Mouse (Mus musculus) hindbrain, embryonic 15.5 days (tissue): ENCODE measurements at regions not wholly inside any gene's neighbourhood (a gene's known extent, or its start where the extent isn't known, plus 50 kb on each side); places are given as distances from the start of the nearest gene placed in this dataset.

ENCODE experiments used
- ATAC-seq: fragments of 200-750 bp; cut with Nextera tagmentation; 2 replicates; pipeline ENCODE4 v1.8.0; 2017; ENCODE audit warnings: low read depth, moderate number of reproducible peaks, moderate TSS enrichment; ENCODE audit not compliant: low FRiP score
- H3K27ac ChIP-seq: fragments of 300-500 bp; sonication (generic); replicated peaks from 2 replicates; pipeline ENCODE4 v1.5.1; 2015; ENCODE audit warnings: mild to moderate bottlenecking, inconsistent platforms
- H3K27me3 ChIP-seq: fragments of 300-500 bp; sonication (generic); 2 replicates; pipeline ENCODE4 v1.6.1; 2015; ENCODE audit warnings: control low read depth, inconsistent platforms
- H3K36me3 ChIP-seq: fragments of 300-500 bp; sonication (generic); 2 replicates; pipeline ENCODE4 v1.6.1; 2015; ENCODE audit warnings: control low read depth, inconsistent platforms
- H3K4me1 ChIP-seq: fragments of 300-500 bp; sonication (generic); replicated peaks from 2 replicates; pipeline ENCODE4 v1.6.1; 2015; ENCODE audit warnings: control low read depth, inconsistent platforms
- H3K4me2 ChIP-seq: fragments of 300-500 bp; sonication (generic); 2 replicates; pipeline ENCODE4 v1.6.1; 2015; ENCODE audit warnings: moderate library complexity, mild to moderate bottlenecking, inconsistent platforms
- H3K4me3 ChIP-seq: fragments of 300-500 bp; sonication (generic); 2 replicates; pipeline ENCODE4 v1.5.1; 2015; ENCODE audit warnings: mild to moderate bottlenecking, inconsistent platforms
- H3K9ac ChIP-seq: fragments of 300-500 bp; sonication (generic); 2 replicates; pipeline ENCODE4 v1.6.1; 2015; ENCODE audit warnings: inconsistent platforms
- H3K9me3 ChIP-seq: fragments of 300-500 bp; sonication (generic); 2 replicates; pipeline ENCODE4 v1.6.1; 2016; ENCODE audit warnings: control low read depth, inconsistent platforms
- WGBS: fragments of 180-500 bp; shearing (Covaris S2); methylation state at CpG from one replicate; pipeline ENCODE4 v1.1.7; 2015; 5-methylcytosine and 5-hydroxymethylcytosine counted together

- no peak overlapping the region for H3K4me2 ChIP-seq
- no peaks in the 10 kb centered on the region for H3K9me3 ChIP-seq
- H3K4me1 ChIP-seq, result no peaks in the 10 kb centered on the region
- 66% methylated on average over 1 of the region's 1 CpGs for WGBS
- H3K27me3 ChIP-seq, result no peaks in the 10 kb centered on the region
- H3K4me3 ChIP-seq, result no peak overlapping the region
- ATAC-seq, result no peak
- no peak overlapping the region for H3K27ac ChIP-seq
- no peaks in the 10 kb centered on the region for H3K36me3 ChIP-seq
- no peak overlapping the region for H3K9ac ChIP-seq
Measured at GRCm38 (mm10) chr1:113703462-113703861, 1838.7 kb upstream of the Dsel start.

GRCm38 (mm10) chr1:113688614-113689013 lies 1823.9 kb upstream of the Dsel start:
- no peaks in the 10 kb centered on the region for H3K4me1 ChIP-seq
- 72% methylated on average over 2 of the region's 2 CpGs for WGBS
- no peaks in the 10 kb centered on the region for H3K36me3 ChIP-seq
- H3K9me3 ChIP-seq, result no peaks in the 10 kb centered on the region
- H3K27me3 ChIP-seq, result no peaks in the 10 kb centered on the region
- no peak overlapping the region for H3K4me2 ChIP-seq
- no peak overlapping the region for H3K4me3 ChIP-seq
- H3K9ac ChIP-seq, result no peak overlapping the region
- ATAC-seq, result no peak
- H3K27ac ChIP-seq, result no peak overlapping the region

GRCm38 (mm10) chr1:113676301-113676871 lies 1811.7 kb upstream of the Dsel start:
- Histone ChIP-seq H3K27me3 (no peaks in the 10 kb centered on the region), H3K4me1 (no peaks in the 10 kb centered on the region), H3K9me3 (no peaks in the 10 kb centered on the region), H3K36me3 (no peaks in the 10 kb centered on the region), H3K9ac (no peak overlapping the region), H3K4me2 (no peak overlapping the region), H3K27ac (no peak overlapping the region), H3K4me3 (no peak overlapping the region)
- ATAC-seq, result peak; percentile 76; the same call in 1 of the 2 replicates
- WGBS, result 17% methylated on average over 1 of the region's 1 CpGs

GRCm38 (mm10) chr1:113630898-113631297 lies 1766.2 kb upstream of the Dsel start:
- Histone ChIP-seq H3K4me3 (no peak overlapping the region), H3K9ac (no peak overlapping the region), H3K4me2 (no peak overlapping the region), H3K27ac (no peak overlapping the region), H3K9me3 (no peaks in the 10 kb centered on the region), H3K27me3 (no peaks in the 10 kb centered on the region), H3K4me1 (no peaks in the 10 kb centered on the region), H3K36me3 (no peaks in the 10 kb centered on the region)
- ATAC-seq, result no peak
- WGBS, result 63% methylated on average over 1 of the region's 1 CpGs
